Mouse (Mus musculus): ENCODE data around the gene Nbas.

- TF ChIP-seq POLR2A (IDR thresholded peaks at IDR 0.05; ENCODE audit: borderline replicate concordance, extremely low read depth, insufficient read depth, insufficient read length, poor library complexity, severe bottlenecking) (no peak), CTCF (IDR thresholded peaks at IDR 0.05; ENCODE audit: borderline replicate concordance, extremely low read depth, insufficient read depth, insufficient read length) (no peak)
These were observed 314.5 kb downstream of the Nbas start for GRCm38 (mm10) chr12:13583386-13583785.
